Mouse (Mus musculus) B cell, adult (primary cell): ENCODE measurements around the gene Atp6v0e2. TPM values are rescaled to one million over a fixed set of nuclear protein-coding genes. Genes with fewer than 3 reads are reported as not detected.

ENCODE experiments used
- total RNA-seq: library from RNA; stranded (reverse); gene quantifications from 4 replicates; pipeline ENCODE4 v1.2.4, GENCODE M21; 2023; ENCODE audit not compliant: inconsistent age

Gene Atp6v0e2
- 0.32 to 0.75 TPM (median 0.61 TPM) in 3 of 4 replicates, not detected in the other for total RNA-seq

GRCm38 (mm10) chr6:48537105-48537954, at the start of gene Atp6v0e2:
Gene Atp6v0e2 (plus strand): TSS chr6:48537615.

GRCm38 (mm10) chr6:48554280-48555103, 17.1 kb downstream of the Atp6v0e2 start, which contains the start of gene Lrrc61:
Gene Lrrc61 (plus strand): TSS chr6:48554796.

GRCm38 (mm10) chr6:48572572-48573061, 35.2 kb downstream of the Atp6v0e2 start, which contains the start of gene Rarres2:
Gene Rarres2 (minus strand): TSS chr6:48572789.

GRCm38 (mm10) chr6:48589194-48589750, 51.9 kb downstream of the Atp6v0e2 start, which contains the start of gene Gm45021:
Gene Gm45021 (plus strand): TSS chr6:48589610.

Other genes with a start within 250 kb of the Atp6v0e2 start
- gene Krba1, start 142.0 kb upstream of the Atp6v0e2 start, total RNA-seq, result 20.2 to 25.8 TPM (median 21.4 TPM) in 4 replicates
- 5.1 to 7.1 TPM (median 6.2 TPM) in 4 replicates for gene Zfp467, start 91.8 kb upstream of the Atp6v0e2 start, total RNA-seq
- 0.03 to 0.16 TPM (median 0.09 TPM) in 3 of 4 replicates, not detected in the other for gene Sspo, start 89.4 kb upstream of the Atp6v0e2 start, total RNA-seq
- gene Lrrc61, start 17.2 kb downstream of the Atp6v0e2 start, total RNA-seq, result 39.5 to 55.2 TPM (median 49.9 TPM) in 4 replicates
- gene Rarres2, start 35.2 kb downstream of the Atp6v0e2 start, total RNA-seq, result 0.67 to 1.1 TPM in 2 of 4 replicates, not detected in the others
- not detected in 4 replicates for gene Gm45021, start 52.0 kb downstream of the Atp6v0e2 start, total RNA-seq
- gene Repin1, start 56.3 kb downstream of the Atp6v0e2 start, total RNA-seq, result 5.2 to 8.2 TPM (median 6.7 TPM) in 4 replicates
- gene Gm44965, start 56.3 kb downstream of the Atp6v0e2 start, total RNA-seq, result not detected in 4 replicates
- gene Zfp775, start 64.4 kb downstream of the Atp6v0e2 start, total RNA-seq, result 2.8 to 5.2 TPM (median 4.7 TPM) in 4 replicates
- gene AI854703, start 89.1 kb downstream of the Atp6v0e2 start, total RNA-seq, result 0.38 to 0.63 TPM in 2 of 4 replicates, not detected in the others
- gene Gimap8, start 109.6 kb downstream of the Atp6v0e2 start, total RNA-seq, result 120 to 133 TPM (median 129 TPM) in 4 replicates
- gene Gimap9, start 138.5 kb downstream of the Atp6v0e2 start, total RNA-seq, result 45.6 to 56.3 TPM (median 52.6 TPM) in 4 replicates
- 121 to 147 TPM (median 131 TPM) in 4 replicates for gene Gimap4, start 146.9 kb downstream of the Atp6v0e2 start, total RNA-seq
- gene Gimap6, start 170.6 kb downstream of the Atp6v0e2 start, total RNA-seq, result 1,137 to 1,196 TPM (median 1,166 TPM) in 4 replicates
- 29.2 to 49.2 TPM (median 39.8 TPM) in 4 replicates for gene Gm28053, start 181.0 kb downstream of the Atp6v0e2 start, total RNA-seq
- gene Gimap7, start 181.0 kb downstream of the Atp6v0e2 start, total RNA-seq, result 87.3 to 98.8 TPM (median 97.6 TPM) in 4 replicates
- 126 to 141 TPM (median 129 TPM) in 4 replicates for gene Gimap1, start 201.4 kb downstream of the Atp6v0e2 start, total RNA-seq
- 106 to 120 TPM (median 116 TPM) in 4 replicates for gene Gimap5, start 208.6 kb downstream of the Atp6v0e2 start, total RNA-seq
- gene Gimap3, start 233.2 kb downstream of the Atp6v0e2 start, total RNA-seq, result 168 to 194 TPM (median 174 TPM) in 4 replicates